Mouse (Mus musculus) erythroblast, embryonic 14.5 days (primary cell): Measurements from ENCODE around the gene AI413582.

Source experiments
- GATA1 ChIP-seq: IDR thresholded peaks from 2 replicates; pipeline ENCODE4 v1.6.1; 2012; ENCODE audit warnings: low read length, inconsistent platforms, mixed read lengths
- TAL1 ChIP-seq: IDR thresholded peaks from 3 replicates; pipeline ENCODE4 v1.6.1; 2012; ENCODE audit warnings: low read length, inconsistent platforms, mixed read lengths

- TF ChIP-seq TAL1 (no peak), GATA1 (no peak)
These were observed 45.9 kb upstream of the AI413582 start for GRCm38 (mm10) chr17:27611519-27611884.
